Mouse (Mus musculus) liver, embryonic 14.5 days (tissue): Measurements from ENCODE around the gene Lekr1.

Experiments
- CTCF ChIP-seq: IDR thresholded peaks from 2 replicates; pipeline ENCODE4 v1.5.1; 2016; ENCODE audit warnings: antibody characterized with exemption, low read depth, control low read depth
- EP300 ChIP-seq: IDR thresholded peaks from 2 replicates; pipeline ENCODE4 v1.6.1; 2016; ENCODE audit warnings: antibody characterized with exemption, low read depth

GRCm38 (mm10) chr3:65843185-65843552, 177.1 kb downstream of the Lekr1 start:
- TF ChIP-seq CTCF = no peak
- TF ChIP-seq EP300 = no peak
